Mouse (Mus musculus) limb, embryonic 14.5 days (tissue): ENCODE results near the gene Mylk. TPM values are rescaled to one million over a fixed set of nuclear protein-coding genes. Genes with fewer than 3 reads are reported as not detected.

ENCODE experiments used
- ATAC-seq: fragments of 200-750 bp; cut with Nextera tagmentation; 2 replicates; pipeline ENCODE4 v1.8.0; 2017; ENCODE audit warnings: low read depth, moderate number of reproducible peaks, moderate TSS enrichment; ENCODE audit not compliant: low FRiP score
- DNase-seq: peaks from one replicate; pipeline ENCODE4 v3.0.0-alpha.2; 2015; ENCODE audit warnings: low spot score
- H3K27ac ChIP-seq: fragments of 300-500 bp; sonication (generic); replicated peaks from 2 replicates; pipeline ENCODE4 v1.5.1; 2014; ENCODE audit warnings: low read depth, mild to moderate bottlenecking, low read length, moderate library complexity, mixed read lengths
- H3K27me3 ChIP-seq: fragments of 300-500 bp; sonication (generic); 2 replicates; pipeline ENCODE4 v1.6.1; 2014; ENCODE audit warnings: low read length, mixed read lengths; ENCODE audit not compliant: control insufficient read depth, insufficient read depth
- H3K36me3 ChIP-seq: fragments of 300-500 bp; sonication (generic); 2 replicates; pipeline ENCODE4 v1.6.1; 2014; ENCODE audit warnings: mild to moderate bottlenecking, low read length, moderate library complexity, mixed read lengths; ENCODE audit not compliant: control insufficient read depth, insufficient read depth
- H3K4me1 ChIP-seq: fragments of 300-500 bp; sonication (generic); 2 replicates; pipeline ENCODE4 v1.6.1; 2014; ENCODE audit warnings: antibody characterized with exemption, low read length, mixed read lengths; ENCODE audit not compliant: control insufficient read depth, insufficient read depth
- H3K4me2 ChIP-seq: fragments of 300-500 bp; sonication (generic); replicated peaks from 2 replicates; pipeline ENCODE4 v1.6.1; 2014; ENCODE audit warnings: low read depth, mild to moderate bottlenecking, low read length, moderate library complexity; ENCODE audit not compliant: severe bottlenecking
- H3K4me3 ChIP-seq: fragments of 300-500 bp; sonication (generic); replicated peaks from 2 replicates; pipeline ENCODE4 v1.5.1; 2014; ENCODE audit warnings: low read length
- H3K9ac ChIP-seq: fragments of 300-500 bp; sonication (generic); 2 replicates; pipeline ENCODE4 v1.6.1; 2014; ENCODE audit warnings: mild to moderate bottlenecking, low read depth, low read length, moderate library complexity; ENCODE audit not compliant: severe bottlenecking
- H3K9me3 ChIP-seq: fragments of 300-500 bp; sonication (generic); 2 replicates; pipeline ENCODE4 v1.6.1; 2016; ENCODE audit warnings: low read length; ENCODE audit not compliant: control insufficient read depth
- POLR2A ChIP-seq: fragments of 200-500 bp; IDR thresholded peaks from 2 replicates; pipeline ENCODE4 v1.8.0; 2012; ENCODE audit warnings: inconsistent platforms, mild to moderate bottlenecking, moderate library complexity, borderline replicate concordance; ENCODE audit not compliant: insufficient read depth, insufficient read length; ENCODE audit errors: extremely low read depth
- WGBS: fragments of 180-500 bp; shearing (Covaris S2); extraction: QIAGEN DNeasy Blood & Tissue Kit; methylation state at CpG from one replicate; pipeline ENCODE4 v1.1.7; 2014; 5-methylcytosine and 5-hydroxymethylcytosine counted together
- polyA plus RNA-seq, 2 experiments: library from polyadenylated mRNA; depleted of rRNA in 1 of 2; stranded (reverse) in 1 of 2; unstranded in 1 of 2; fragments of >200 nt; fragmentation: Nextera tagmentation in 1 of 2; extraction: Ambion mirVana in 1 of 2; gene quantifications; 2 replicates each; pipeline versions ENCODE4 v1.2.1 to v1.2.3; 2012 to 2014

Mylk gene
- polyA plus RNA-seq, 2 experiments, result 14.9 to 17.0 TPM

DNA sequence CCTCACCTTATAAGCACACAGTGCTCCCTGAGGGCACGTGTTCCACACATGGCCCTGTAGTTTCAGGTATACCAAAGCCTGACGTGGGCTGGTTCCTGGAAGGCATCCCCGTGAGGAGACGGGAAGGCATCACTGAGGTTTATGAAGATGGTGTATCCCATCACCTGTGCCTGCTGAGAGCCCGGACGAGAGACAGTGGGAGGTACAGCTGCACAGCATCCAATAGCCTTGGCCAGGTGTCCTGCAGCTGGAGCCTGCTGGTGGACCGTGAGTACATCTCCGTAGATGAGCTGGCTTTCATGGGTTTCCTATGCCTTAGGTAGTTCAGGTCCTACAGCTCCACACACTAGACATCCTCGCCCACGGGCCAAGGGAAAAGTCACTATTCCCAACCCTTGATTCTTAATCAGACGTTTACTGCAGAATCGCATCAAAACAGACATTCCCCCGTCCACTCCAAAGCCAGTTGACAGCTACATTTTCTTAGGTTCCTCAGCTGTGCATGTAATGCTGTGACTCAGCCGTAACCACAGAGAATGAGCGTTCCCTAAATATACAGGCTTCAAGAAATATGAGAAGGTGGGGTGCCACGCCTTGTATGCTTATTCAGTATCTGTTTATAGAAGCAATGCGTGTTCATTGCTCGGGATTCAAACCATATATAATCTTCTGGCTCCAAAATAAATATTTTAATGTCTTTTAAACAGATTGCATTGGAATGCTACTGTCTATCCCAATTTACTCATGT is 135.2 kb downstream of the Mylk start:
- no peak overlapping the region for H3K27ac ChIP-seq
- no peak overlapping the region for H3K4me3 ChIP-seq
- TF ChIP-seq POLR2A, result no peak
- WGBS, result 79% methylated on average over 18 of the region's 18 CpGs
- H3K4me1 ChIP-seq, result no peaks in the 10 kb centered on the region
- no peak overlapping the region for H3K4me2 ChIP-seq
- no peaks in the 10 kb centered on the region for H3K36me3 ChIP-seq
- H3K9ac ChIP-seq, result no peak overlapping the region
- no peaks in the 10 kb centered on the region for H3K9me3 ChIP-seq
- no peak for ATAC-seq
- no peaks in the 10 kb centered on the region for H3K27me3 ChIP-seq
- DNase-seq, result no peak

DNA sequence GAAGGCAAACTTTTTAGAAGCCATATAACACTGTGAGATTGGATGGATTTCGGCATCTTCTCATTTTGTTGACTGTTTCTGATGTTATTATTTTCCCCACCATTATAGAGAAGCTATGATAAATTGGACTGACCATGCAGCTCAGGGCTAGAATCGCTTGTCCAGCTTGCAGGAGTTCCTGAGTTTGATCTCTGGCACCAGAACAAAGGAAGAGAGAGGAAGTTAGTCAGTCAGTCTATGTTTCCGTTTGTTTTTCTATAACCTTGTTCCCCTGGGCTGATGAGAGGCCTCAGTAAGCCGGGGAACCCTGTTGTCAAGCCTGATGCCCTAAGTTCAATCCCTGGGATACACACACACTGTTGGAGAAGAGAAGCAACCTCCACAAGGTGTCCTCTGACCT is 135.8 kb downstream of the Mylk start:
- TF ChIP-seq POLR2A, result no peak
- Histone ChIP-seq H3K9ac (no peak overlapping the region), H3K27me3 (no peaks in the 10 kb centered on the region), H3K4me3 (no peak overlapping the region), H3K4me1 (no peaks in the 10 kb centered on the region), H3K9me3 (no peaks in the 10 kb centered on the region), H3K27ac (no peak overlapping the region), H3K36me3 (no peaks in the 10 kb centered on the region), H3K4me2 (no peak overlapping the region)
- ATAC-seq (no peak), DNase-seq (no peak)
- 84% methylated on average over 4 of the region's 4 CpGs for WGBS

DNA sequence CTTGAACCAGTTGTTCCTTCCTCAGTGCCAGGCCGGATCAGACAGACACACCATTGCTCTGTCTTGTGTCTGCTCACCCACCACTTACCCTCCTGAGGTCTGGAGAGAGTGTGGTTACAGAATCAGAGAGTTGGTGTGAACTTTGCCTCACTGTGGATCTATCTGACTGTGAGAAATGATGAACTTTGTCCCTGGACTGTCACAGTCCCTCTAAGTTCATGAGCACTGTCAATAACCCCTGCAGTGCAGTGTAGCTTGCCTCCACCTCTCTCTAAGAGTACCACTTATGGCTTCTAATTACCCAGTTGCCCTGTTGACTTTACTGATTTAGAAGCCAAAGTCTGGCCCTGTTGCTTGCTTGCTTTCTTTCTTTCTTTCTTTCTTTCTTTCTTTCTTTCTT is 142.0 kb downstream of the Mylk start:
- H3K27me3 ChIP-seq, result no peaks in the 10 kb centered on the region
- no peak overlapping the region for H3K27ac ChIP-seq
- H3K4me1 ChIP-seq, result no peaks in the 10 kb centered on the region
- TF ChIP-seq POLR2A, result no peak
- H3K9me3 ChIP-seq, result no peaks in the 10 kb centered on the region
- no peaks in the 10 kb centered on the region for H3K36me3 ChIP-seq
- H3K4me3 ChIP-seq, result no peak overlapping the region
- H3K4me2 ChIP-seq, result no peak overlapping the region
- H3K9ac ChIP-seq, result no peak overlapping the region
- DNase-seq (no peak), ATAC-seq (no peak)
- WGBS, result 81% methylated on average over 1 of the region's 1 CpGs

DNA sequence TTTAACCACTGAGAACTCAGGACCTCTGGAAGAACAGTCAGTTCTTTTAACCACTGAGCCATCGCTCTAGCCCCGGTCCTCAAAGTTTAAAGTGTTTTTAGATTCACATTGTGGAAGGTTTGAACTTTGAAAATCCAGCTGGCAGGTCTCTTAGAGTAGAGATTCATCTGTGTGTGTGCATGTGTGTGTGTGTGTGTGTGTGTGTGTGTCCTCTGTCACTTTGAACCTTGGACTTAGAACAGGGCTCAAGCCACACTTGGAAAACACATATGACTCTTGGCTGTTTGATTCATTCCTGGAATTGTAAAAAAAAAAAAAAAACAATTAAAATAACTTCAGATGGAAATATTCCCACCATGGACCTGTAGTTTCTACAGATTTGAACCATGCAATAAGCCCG is 149.0 kb downstream of the Mylk start:
- Histone ChIP-seq H3K36me3 (no peaks in the 10 kb centered on the region), H3K4me3 (no peak overlapping the region), H3K27ac (no peak overlapping the region), H3K9ac (no peak overlapping the region), H3K27me3 (no peaks in the 10 kb centered on the region), H3K9me3 (no peaks in the 10 kb centered on the region), H3K4me2 (no peak overlapping the region), H3K4me1 (peaks cover 9% of the 10 kb centered on the region)
- ATAC-seq (no peak), DNase-seq (no peak)
- no peak for TF ChIP-seq POLR2A
- 86% methylated on average over 3 of the region's 3 CpGs for WGBS

DNA sequence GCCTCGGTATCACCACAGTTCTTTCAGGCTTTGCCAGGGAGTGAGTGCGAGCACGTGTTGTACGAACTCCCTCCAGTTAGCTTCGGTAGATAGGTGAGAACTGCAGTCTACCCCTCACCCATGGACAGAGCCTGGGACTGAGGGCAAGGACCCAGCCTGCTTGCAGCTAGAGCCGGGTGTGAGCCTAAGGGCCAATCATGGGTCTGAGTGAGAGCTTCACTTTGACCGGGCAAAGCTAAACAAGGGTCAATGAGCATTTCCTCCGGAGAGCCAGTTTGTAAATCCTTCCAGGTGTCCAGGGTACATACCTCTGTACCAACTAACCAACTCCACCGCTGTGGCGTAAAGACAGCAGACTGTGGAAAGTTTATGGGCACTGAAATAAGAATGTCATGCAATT is 150.9 kb downstream of the Mylk start:
- ATAC-seq (no peak), DNase-seq (no peak)
- TF ChIP-seq POLR2A, result no peak
- 68% methylated on average over 10 of the region's 10 CpGs for WGBS
- H3K4me1 ChIP-seq, result peaks cover 23% of the 10 kb centered on the region
- H3K9me3 ChIP-seq, result no peaks in the 10 kb centered on the region
- H3K27ac ChIP-seq, result no peak overlapping the region
- no peak overlapping the region for H3K9ac ChIP-seq
- H3K4me3 ChIP-seq, result no peak overlapping the region
- no peak overlapping the region for H3K4me2 ChIP-seq
- no peaks in the 10 kb centered on the region for H3K36me3 ChIP-seq
- no peaks in the 10 kb centered on the region for H3K27me3 ChIP-seq
